Mouse (Mus musculus): Measurements from ENCODE around the gene Rgl3.

The Rgl3 gene

DNA sequence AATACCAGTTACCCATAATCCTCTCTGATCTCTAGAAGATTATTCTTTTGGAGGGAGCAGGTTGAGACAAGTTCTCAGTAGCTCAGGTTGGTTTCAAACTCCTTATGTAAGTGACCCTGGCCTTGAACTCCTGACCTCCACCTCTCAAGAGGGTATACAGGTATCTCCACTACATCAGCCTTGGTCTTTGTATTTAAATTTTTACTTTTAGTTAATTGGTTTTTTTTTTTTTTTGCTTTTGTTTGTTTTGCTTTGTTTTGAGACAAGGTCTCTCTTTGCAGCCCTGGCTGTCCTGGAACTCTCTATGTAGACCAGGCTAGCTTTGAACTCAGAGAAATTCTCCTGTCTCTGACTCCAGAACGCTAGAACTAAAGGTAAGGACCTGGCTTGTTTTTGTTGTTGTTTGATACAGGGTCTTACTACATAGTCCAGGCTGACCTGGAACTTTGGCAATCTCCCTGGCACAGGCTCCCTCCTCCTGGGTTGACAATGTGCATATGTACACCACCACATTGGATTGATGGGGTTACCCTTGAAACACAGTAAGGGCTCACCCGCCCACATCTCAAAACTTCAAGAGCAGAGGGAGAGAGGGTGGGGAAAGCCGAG lies 65.7 kb downstream of the Rgl3 start:
- no peak for DNase-seq (ENCODE audit: low read depth, low spot score)

DNA sequence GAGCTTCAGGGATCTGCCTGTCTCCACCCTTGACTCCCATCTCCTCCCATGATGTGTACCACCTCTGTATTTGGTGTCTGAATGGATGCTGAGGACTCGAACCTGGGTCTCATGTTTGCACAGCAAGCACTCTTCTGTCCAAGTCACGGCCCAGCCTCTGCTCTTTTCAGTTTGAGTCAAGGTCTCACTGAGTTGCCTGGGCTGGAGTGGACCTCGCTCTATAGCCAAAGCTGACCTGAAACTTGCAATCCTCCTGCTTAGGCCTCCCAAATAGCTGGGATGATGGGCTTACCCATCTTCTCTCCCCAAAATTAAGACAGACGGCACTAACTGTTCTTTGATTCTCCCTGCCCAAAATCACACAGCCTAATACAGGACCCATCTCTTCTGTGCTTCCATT lies 66.2 kb downstream of the Rgl3 start:
- no peak for DNase-seq (ENCODE audit: low read depth, low spot score)

Data from CD4-positive helper T cell, adult 2 months (primary cell).